ENCODE assay signal across 21 mouse cellular contexts in the genomic region with DNA sequence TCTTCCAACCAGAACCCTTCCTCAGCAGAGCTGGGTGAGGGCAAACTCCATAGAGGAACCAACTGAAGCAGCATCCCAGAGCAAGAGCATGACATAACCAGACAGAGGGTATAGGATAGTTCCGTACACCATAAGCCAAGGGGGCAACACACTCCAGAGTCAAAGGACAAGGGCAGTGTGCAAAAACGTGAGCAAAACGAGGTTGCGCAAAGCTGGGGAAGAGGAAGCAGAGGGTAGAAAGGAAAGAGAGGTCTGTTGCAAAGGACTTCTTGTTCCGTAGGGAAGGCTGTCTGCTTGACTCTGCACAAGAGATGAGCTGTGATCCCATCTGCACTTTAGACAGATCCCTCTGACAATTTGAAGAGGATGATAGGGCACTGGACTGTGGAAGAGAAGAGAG. TPM values are rescaled to one million over a fixed set of nuclear protein-coding genes. Genes with fewer than 3 reads are reported as not detected.
"Had no signal": no experiment of that assay in that cellular context is flagged by ENCODE, and none has a peak within 500 bp of the region (broad histone marks: within the 10 kb centered on the region; RNA-seq: fewer than 3 reads in every experiment).

No protein-coding gene starts in this region.

- H3K9ac ChIP-seq: lung, embryonic 14.5 days; midbrain, embryonic 12.5 days; neural tube, embryonic 12.5 days; stomach, embryonic 15.5 days had no signal

- H3K4me1 ChIP-seq: neural tube, embryonic 12.5 days; stomach, embryonic 15.5 days had no signal

- H3K36me3 ChIP-seq: midbrain, embryonic 10.5 days; midbrain, embryonic 12.5 days; neural tube, embryonic 12.5 days; stomach, embryonic 15.5 days had no signal

- DNase-seq: lung, adult 18-20 months; lung, embryonic 14.5 days; lung, postnatal 10 days; lung, postnatal 4 days; midbrain, embryonic 14.5 days; right cerebral cortex, postnatal 14 days; thymus, adult 2 months; thymus, postnatal 25 days had no signal

- H3K4me2 ChIP-seq: lung, embryonic 14.5 days; midbrain, embryonic 12.5 days; neural tube, embryonic 12.5 days; stomach, embryonic 15.5 days had no signal

- H3K4me3 ChIP-seq: midbrain, embryonic 10.5 days; midbrain, embryonic 12.5 days; myocyte; neural tube, embryonic 12.5 days; stomach, embryonic 15.5 days had no signal

- H3K27ac ChIP-seq: midbrain, embryonic 10.5 days; midbrain, embryonic 12.5 days; neural tube, embryonic 12.5 days; stomach, embryonic 15.5 days; stomach, postnatal 0 days had no signal

- ATAC-seq: midbrain, embryonic 16.5 days had no signal

- H3K9me3 ChIP-seq: midbrain, embryonic 10.5 days; midbrain, embryonic 12.5 days; neural tube, embryonic 12.5 days; stomach, embryonic 15.5 days had no signal

RNA-seq across cellular contexts. Expression of a gene that starts 6.0 kb away (rescaled TPM):
- total RNA-seq: megakaryocyte-erythroid progenitor cell, adult 5-6 weeks; neutrophil, adult 5-6 weeks had no signal
- polyA plus RNA-seq: liver, embryonic 16.5 days; lung, embryonic 14.5 days; lung, embryonic 16.5 days; midbrain, embryonic 10.5 days; midbrain, embryonic 12.5 days; midbrain, embryonic 14.5 days; myocyte; neural tube, embryonic 14.5 days; spleen, adult 2 months; stomach, embryonic 15.5 days; stomach, postnatal 0 days had no signal

RNA-seq across cellular contexts. Expression of a gene that starts 24.3 kb away (rescaled TPM):
- total RNA-seq: megakaryocyte-erythroid progenitor cell, adult 5-6 weeks; neutrophil, adult 5-6 weeks had no signal
- polyA plus RNA-seq: liver, embryonic 16.5 days; myocyte; spleen, adult 2 months had no signal

RNA-seq across cellular contexts. Expression of a gene that starts 26.0 kb away (rescaled TPM):
- total RNA-seq: neutrophil, adult 5-6 weeks had no signal
